Mouse (Mus musculus) olfactory bulb, adult 2 months (tissue): ENCODE measurements at regions not wholly inside any gene's neighbourhood (a gene's known extent, or its start where the extent isn't known, plus 50 kb on each side); places are given as distances from the start of the nearest gene placed in this dataset.

Experiments
- H3K27ac ChIP-seq: fragments of 200-500 bp; 2 replicates; pipeline ENCODE4 v1.5.1; 2012; ENCODE audit warnings: low read depth, low read length; ENCODE audit not compliant: insufficient read depth
- H3K4me1 ChIP-seq: fragments of 200-500 bp; 2 replicates; pipeline ENCODE4 v1.6.1; 2012; ENCODE audit warnings: low read length; ENCODE audit not compliant: control insufficient read depth, insufficient read depth
- H3K4me3 ChIP-seq: fragments of 200-500 bp; 2 replicates; pipeline ENCODE4 v1.5.1; 2012; ENCODE audit warnings: mild to moderate bottlenecking, low read depth, low read length, moderate library complexity; ENCODE audit not compliant: insufficient read depth
- CTCF ChIP-seq: fragments of 200-500 bp; IDR thresholded peaks from 2 replicates; pipeline ENCODE4 v1.5.1; 2012; ENCODE audit warnings: low read depth, mild to moderate bottlenecking, low read length, moderate library complexity; ENCODE audit not compliant: insufficient read depth
- POLR2A ChIP-seq: fragments of 200-500 bp; IDR thresholded peaks from 2 replicates; pipeline ENCODE4 v1.6.1; 2012; ENCODE audit warnings: mild to moderate bottlenecking, low read depth, low read length, moderate library complexity; ENCODE audit not compliant: insufficient read depth
- WGBS: fragments of 180-500 bp; shearing (Covaris S2); methylation state at CpG from one replicate; pipeline ENCODE4 v1.1.7; 2018; 5-methylcytosine and 5-hydroxymethylcytosine counted together

- TF ChIP-seq POLR2A: no peak
- TF ChIP-seq CTCF: no peak
- H3K4me3 ChIP-seq: no peak overlapping the region
- peaks cover 9% of the 10 kb centered on the region for H3K4me1 ChIP-seq
- WGBS: 94% methylated on average over 3 of the region's 3 CpGs
- no peak overlapping the region for H3K27ac ChIP-seq
Observed at GRCm38 (mm10) chr1:42496022-42496421, 199.5 kb upstream of the Pou3f3 start.

GRCm38 (mm10) chr1:42496433-42496832 is 199.1 kb upstream of the Pou3f3 start:
- no peak overlapping the region for H3K27ac ChIP-seq
- no peak for TF ChIP-seq POLR2A
- TF ChIP-seq CTCF: no peak
- H3K4me3 ChIP-seq: no peak overlapping the region
- peaks cover 6% of the 10 kb centered on the region for H3K4me1 ChIP-seq
- WGBS: 92% methylated on average over 6 of the region's 6 CpGs

GRCm38 (mm10) chr1:42498901-42499300 is 196.7 kb upstream of the Pou3f3 start:
- Histone ChIP-seq H3K4me3 (no peak overlapping the region), H3K4me1 (no peaks in the 10 kb centered on the region), H3K27ac (no peak overlapping the region)
- 81% methylated on average over 7 of the region's 7 CpGs for WGBS
- no peak for TF ChIP-seq CTCF
- no peak for TF ChIP-seq POLR2A

GRCm38 (mm10) chr1:42504491-42504890 is 191.1 kb upstream of the Pou3f3 start:
- Histone ChIP-seq H3K4me1 (no peaks in the 10 kb centered on the region), H3K27ac (no peak overlapping the region), H3K4me3 (no peak overlapping the region)
- whole genome bisulfite sequencing: 61% methylated on average over 9 of the region's 9 CpGs
- TF ChIP-seq CTCF (no peak), POLR2A (no peak)

GRCm38 (mm10) chr1:42505048-42505729 is 190.4 kb upstream of the Pou3f3 start:
- Histone ChIP-seq H3K27ac (no peak overlapping the region), H3K4me3 (no peak overlapping the region), H3K4me1 (no peaks in the 10 kb centered on the region)
- TF ChIP-seq CTCF: no peak
- no peak for TF ChIP-seq POLR2A
- 54% methylated on average over 10 of the region's 10 CpGs for WGBS

GRCm38 (mm10) chr1:42514417-42514816 is 181.2 kb upstream of the Pou3f3 start:
- WGBS: 94% methylated on average over 3 of the region's 3 CpGs
- Histone ChIP-seq H3K27ac (no peak overlapping the region), H3K4me1 (no peaks in the 10 kb centered on the region), H3K4me3 (no peak overlapping the region)
- TF ChIP-seq CTCF: no peak

- WGBS: 51% methylated on average over 4 of the region's 4 CpGs
- no peak overlapping the region for H3K4me3 ChIP-seq
- H3K27ac ChIP-seq: no peak overlapping the region
- no peak for TF ChIP-seq CTCF
- no peak for TF ChIP-seq POLR2A
- no peaks in the 10 kb centered on the region for H3K4me1 ChIP-seq
Observed at GRCm38 (mm10) chr1:42524401-42524800, 171.2 kb upstream of the Pou3f3 start.

GRCm38 (mm10) chr1:42527746-42528476 is 167.7 kb upstream of the Pou3f3 start:
- TF ChIP-seq POLR2A (no peak), CTCF (no peak)
- Histone ChIP-seq H3K27ac (no peak overlapping the region), H3K4me3 (no peak overlapping the region), H3K4me1 (no peaks in the 10 kb centered on the region)
- WGBS: 73% methylated on average over 11 of the region's 11 CpGs

- TF ChIP-seq POLR2A (no peak), CTCF (no peak)
- 72% methylated on average over 6 of the region's 6 CpGs for WGBS
Observed at GRCm38 (mm10) chr1:42532908-42533307, 162.7 kb upstream of the Pou3f3 start.

More at GRCm38 (mm10) chr1:42532908-42533307, 162.7 kb upstream of the Pou3f3 start:
- Histone ChIP-seq H3K4me3 (no peak overlapping the region), H3K4me1 (no peaks in the 10 kb centered on the region), H3K27ac (no peak overlapping the region)
